Mouse (Mus musculus) layer of hippocampus, adult 11-12 months (tissue): ENCODE measurements around the gene Pkd1l3.

ENCODE experiments used
- DNase-seq: peaks from one replicate; pipeline ENCODE4 v3.0.0; 2022; ENCODE audit warnings: low spot score

The Pkd1l3 gene

GRCm38 (mm10) chr8:109614243-109615210 is at the start of gene Pkd1l3:
Pkd1l3 (plus strand) TSS chr8:109614517.
- DNase-seq, result no peak

- no peak for DNase-seq
Measured at GRCm38 (mm10) chr8:109564766-109565165, 49.6 kb upstream of the Pkd1l3 start.

GRCm38 (mm10) chr8:109565498-109566333 is 48.6 kb upstream of the Pkd1l3 start, which contains the start of the genes Dhx38 and Txnl4b:
Dhx38 (minus strand) TSS chr8:109565861.
Txnl4b (plus strand) TSS chr8:109565892.
- peak; percentile 99 for DNase-seq

GRCm38 (mm10) chr8:109571139-109571538 is 43.2 kb upstream of the Pkd1l3 start:
- no peak for DNase-seq

GRCm38 (mm10) chr8:109576311-109576710 is 38.0 kb upstream of the Pkd1l3 start:
- no peak for DNase-seq

GRCm38 (mm10) chr8:109578900-109579301 is 35.4 kb upstream of the Pkd1l3 start, which contains the start of gene Hp:
Hp (minus strand) TSS chr8:109579172.
- DNase-seq, result no peak

GRCm38 (mm10) chr8:109584293-109584692 is 30.0 kb upstream of the Pkd1l3 start:
- no peak for DNase-seq

- DNase-seq, result no peak
Measured at GRCm38 (mm10) chr8:109584830-109585229, 29.5 kb upstream of the Pkd1l3 start.

- DNase-seq, result no peak
Measured at GRCm38 (mm10) chr8:109585652-109586051, 28.7 kb upstream of the Pkd1l3 start.

GRCm38 (mm10) chr8:109586972-109587504 is 27.3 kb upstream of the Pkd1l3 start:
- no peak for DNase-seq

GRCm38 (mm10) chr8:109590901-109591300 is 23.4 kb upstream of the Pkd1l3 start:
- DNase-seq, result no peak

- no peak for DNase-seq
Measured at GRCm38 (mm10) chr8:109591367-109591766, 22.9 kb upstream of the Pkd1l3 start.

- DNase-seq, result no peak
Measured at GRCm38 (mm10) chr8:109592164-109592563, 22.2 kb upstream of the Pkd1l3 start.

GRCm38 (mm10) chr8:109593117-109593788 is 21.1 kb upstream of the Pkd1l3 start:
- DNase-seq, result no peak

- peak; percentile 36 for DNase-seq
Measured at GRCm38 (mm10) chr8:109595854-109596253, 18.5 kb upstream of the Pkd1l3 start.

- no peak for DNase-seq
Measured at GRCm38 (mm10) chr8:109606725-109607124, 7.6 kb upstream of the Pkd1l3 start.

- no peak for DNase-seq
Measured at GRCm38 (mm10) chr8:109607650-109608049, 6.7 kb upstream of the Pkd1l3 start.

GRCm38 (mm10) chr8:109608271-109609152 is 5.8 kb upstream of the Pkd1l3 start, which contains the start of gene Dhodh:
Dhodh (minus strand) TSS chr8:109608673.
- DNase-seq, result peak; percentile 97

- DNase-seq, result no peak
Measured at GRCm38 (mm10) chr8:109609153-109609502, 5.2 kb upstream of the Pkd1l3 start.

GRCm38 (mm10) chr8:109615569-109615968 is 1.3 kb downstream of the Pkd1l3 start:
- no peak for DNase-seq

GRCm38 (mm10) chr8:109628638-109629037 is 14.3 kb downstream of the Pkd1l3 start:
- DNase-seq, result no peak
